Mouse (Mus musculus) CD4-positive naive resting alpha-beta T cell, adult 57 days (primary cell): Measurements from ENCODE around the gene Alpk1. TPM values are rescaled to one million over a fixed set of nuclear protein-coding genes. Genes with fewer than 3 reads are reported as not detected.

ENCODE experiments used
- total RNA-seq: library from RNA; stranded (reverse); gene quantifications from one replicate; pipeline ENCODE4 v1.2.4, GENCODE M21; 2023

The Alpk1 gene
- total RNA-seq, result 2.3 TPM

GRCm38 (mm10) chr3:127780021-127780644 lies at the start of gene Alpk1:
Gene Alpk1, minus strand, starts transcription at chr3:127780527.

GRCm38 (mm10) chr3:127789500-127790191 lies 9.3 kb upstream of the Alpk1 start, which contains the start of gene Tifa:
Gene Tifa, plus strand, starts transcription at chr3:127789805.

GRCm38 (mm10) chr3:127633080-127634032 lies 147.0 kb downstream of the Alpk1 start, which contains the start of gene Neurog2:
Gene Neurog2, plus strand, starts transcription at chr3:127633135.

Other genes with a start within 250 kb of the Alpk1 start
- 37.8 TPM for gene Larp7, start 227.2 kb downstream of the Alpk1 start, total RNA-seq
- gene Zgrf1, start 227.0 kb downstream of the Alpk1 start, total RNA-seq, result 6.2 TPM
- gene Neurog2, start 147.4 kb downstream of the Alpk1 start, total RNA-seq, result not detected
- gene Tifa, start 9.3 kb upstream of the Alpk1 start, total RNA-seq, result 1.4 TPM
- gene Ap1ar, start 57.0 kb upstream of the Alpk1 start, total RNA-seq, result 40.8 TPM
- 12.0 TPM for gene Fam241a, start 115.8 kb upstream of the Alpk1 start, total RNA-seq